Mouse (Mus musculus): ENCODE data around the gene Rapgef5.

Rapgef5 gene

GRCm38 (mm10) chr12:117712474-117712873 is 196.2 kb downstream of the Rapgef5 start:
- no peak for DNase-seq (ENCODE audit: low read depth, low spot score)

DNA sequence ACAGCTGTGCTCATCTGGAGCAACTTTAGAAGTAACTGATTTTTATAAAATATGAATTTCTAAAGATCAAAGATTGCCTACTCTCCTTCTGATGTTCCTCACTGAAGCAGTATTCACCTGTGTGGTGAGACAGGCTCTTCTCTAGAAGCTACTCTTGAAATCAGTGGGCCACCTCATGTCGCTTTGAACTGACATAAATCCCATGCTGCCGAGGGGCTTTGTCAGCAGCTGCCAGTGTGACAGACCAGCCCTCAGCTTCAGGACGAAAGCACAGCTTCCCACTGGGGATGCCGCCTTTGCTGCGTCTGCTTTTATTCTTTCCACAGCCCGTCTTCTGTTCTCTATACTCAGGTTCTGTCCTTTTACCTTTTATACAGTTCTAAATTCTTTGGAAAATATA is 197.3 kb downstream of the Rapgef5 start:
- DNase-seq (ENCODE audit: low read depth, low spot score) = no peak

- DNase-seq (ENCODE audit: low read depth, low spot score) = no peak
These were observed 204.8 kb downstream of the Rapgef5 start for GRCm38 (mm10) chr12:117720794-117721747.

- DNase-seq (ENCODE audit: low read depth, low spot score) = no peak
These were observed 205.5 kb downstream of the Rapgef5 start for GRCm38 (mm10) chr12:117721748-117722150.

DNA sequence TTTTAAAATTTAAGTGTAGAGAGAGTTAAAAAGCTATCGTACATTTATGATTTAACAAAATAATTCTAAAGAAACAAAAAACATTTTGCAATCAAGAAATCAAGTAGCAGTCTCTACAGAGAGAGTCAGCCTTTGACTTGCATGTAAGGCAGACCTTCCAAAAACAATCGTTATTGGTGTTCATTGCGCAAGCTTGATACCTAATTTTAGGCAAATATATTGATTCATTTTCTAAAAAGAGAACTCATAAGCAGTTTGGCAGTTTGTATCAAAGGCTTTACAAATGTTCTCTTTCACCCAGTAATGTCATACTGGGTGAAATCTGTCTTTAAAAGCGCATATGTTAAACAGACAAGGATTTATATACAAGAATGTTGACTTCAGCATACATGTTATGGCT is 208.7 kb downstream of the Rapgef5 start:
- no peak for DNase-seq (ENCODE audit: low read depth, low spot score)

DNA sequence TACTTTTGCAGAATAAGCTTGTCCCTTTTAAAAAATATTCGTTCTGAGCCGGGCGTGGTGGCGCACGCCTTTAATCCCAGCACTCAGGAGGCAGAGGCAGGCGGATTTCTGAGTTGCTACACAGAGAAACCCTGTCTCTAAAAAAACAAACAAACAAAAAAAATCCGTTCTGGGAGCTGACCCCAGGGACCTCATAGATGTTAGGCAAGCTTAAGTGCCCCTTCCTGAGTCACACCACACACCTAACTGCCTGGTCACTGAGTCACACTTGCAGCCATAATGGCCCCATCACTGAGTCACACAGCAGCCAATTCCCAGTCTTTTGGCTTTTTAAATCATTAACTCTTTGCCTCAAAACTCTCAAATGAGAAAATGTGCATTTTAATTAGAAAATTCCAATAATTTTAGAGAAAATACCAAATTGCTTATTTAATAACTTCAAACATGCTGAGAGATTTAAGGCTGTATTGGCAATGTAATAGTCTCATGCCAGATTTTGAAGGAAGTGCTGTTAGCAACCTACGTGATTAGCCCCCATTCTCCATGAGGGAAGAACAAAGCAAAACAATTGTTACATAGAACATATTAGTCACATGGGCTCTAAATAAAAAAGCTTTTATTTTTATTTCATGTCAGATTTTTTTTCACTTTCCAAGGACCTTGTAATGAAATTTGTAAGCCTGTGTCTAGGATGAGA is 211.3 kb downstream of the Rapgef5 start:
- DNase-seq (ENCODE audit: low read depth, low spot score) = no peak

GRCm38 (mm10) chr12:117728178-117728611 is 211.9 kb downstream of the Rapgef5 start:
- DNase-seq (ENCODE audit: low read depth, low spot score) = no peak

- no peak for DNase-seq (ENCODE audit: low read depth, low spot score)
These were observed 217.3 kb downstream of the Rapgef5 start for GRCm38 (mm10) chr12:117733611-117734010.

GRCm38 (mm10) chr12:117736130-117736529 is 219.9 kb downstream of the Rapgef5 start:
- no peak for DNase-seq (ENCODE audit: low read depth, low spot score)

GRCm38 (mm10) chr12:117736928-117737327 is 220.6 kb downstream of the Rapgef5 start:
- no peak for DNase-seq (ENCODE audit: low read depth, low spot score)

GRCm38 (mm10) chr12:117737332-117738031 is 221.2 kb downstream of the Rapgef5 start:
- no peak for DNase-seq (ENCODE audit: low read depth, low spot score)

DNA sequence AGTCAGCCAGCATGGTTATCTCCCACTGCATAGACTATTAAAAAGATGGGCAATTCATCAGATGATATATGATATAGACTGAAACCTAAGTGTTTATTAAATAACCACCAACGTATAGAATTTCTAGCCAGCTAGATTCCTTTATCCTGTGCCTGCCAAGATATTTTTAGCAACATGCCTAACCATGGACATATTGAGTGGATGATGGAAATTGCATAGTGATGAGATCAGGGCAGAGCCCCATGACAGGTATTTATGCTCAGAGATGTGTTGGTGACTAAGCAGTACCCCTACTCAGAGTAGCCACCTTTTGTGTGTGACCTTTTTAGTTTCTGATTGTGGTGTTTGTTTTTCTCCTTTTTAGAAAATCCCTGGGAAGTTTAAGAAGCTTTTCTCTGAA is 226.2 kb downstream of the Rapgef5 start:
- no peak for DNase-seq (ENCODE audit: low read depth, low spot score)

DNA sequence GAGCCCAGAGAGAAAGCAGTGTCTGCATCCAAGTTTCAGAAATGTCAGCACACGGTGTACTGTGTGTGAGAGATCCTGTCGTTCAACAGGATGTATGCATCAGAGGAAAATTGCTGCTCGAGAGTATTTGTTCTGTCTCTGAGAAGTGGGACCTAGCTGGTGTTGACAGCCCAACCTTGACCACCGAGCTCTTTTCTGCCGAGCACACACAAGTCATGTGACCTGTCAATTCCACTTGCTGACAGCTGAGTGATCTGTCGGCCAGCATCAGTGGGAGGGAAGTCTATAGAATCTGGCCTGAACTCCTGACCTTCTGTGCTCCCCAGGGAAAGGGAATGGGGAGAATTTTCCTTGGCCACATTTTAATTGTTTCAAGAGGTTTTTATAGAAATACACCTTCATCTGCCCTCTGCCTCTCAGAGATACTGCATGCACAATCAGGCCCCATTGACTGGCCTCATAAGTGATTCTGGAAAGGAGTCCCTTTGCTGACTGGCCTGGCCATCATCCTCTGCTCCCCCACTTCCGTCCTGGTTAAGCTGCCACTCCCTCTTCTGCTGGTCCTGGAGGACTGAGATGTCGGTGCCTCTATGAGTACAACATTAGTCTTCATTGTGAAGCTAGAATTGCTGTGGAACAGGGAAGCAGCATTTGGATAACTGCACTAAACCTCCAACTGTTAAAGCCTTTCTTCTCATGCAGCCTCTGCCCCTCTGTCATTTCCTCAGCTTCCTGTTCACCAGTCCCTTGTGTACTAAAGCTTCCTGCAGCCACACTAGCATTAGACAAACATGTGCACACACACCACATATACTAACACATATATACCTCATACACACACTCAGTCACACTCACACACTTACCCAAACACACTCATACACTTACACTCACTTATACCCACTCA is 228.6 kb downstream of the Rapgef5 start:
- no peak for DNase-seq (ENCODE audit: low read depth, low spot score)

- no peak for DNase-seq (ENCODE audit: low read depth, low spot score)
These were observed 230.3 kb downstream of the Rapgef5 start for GRCm38 (mm10) chr12:117746611-117747010.

DNA sequence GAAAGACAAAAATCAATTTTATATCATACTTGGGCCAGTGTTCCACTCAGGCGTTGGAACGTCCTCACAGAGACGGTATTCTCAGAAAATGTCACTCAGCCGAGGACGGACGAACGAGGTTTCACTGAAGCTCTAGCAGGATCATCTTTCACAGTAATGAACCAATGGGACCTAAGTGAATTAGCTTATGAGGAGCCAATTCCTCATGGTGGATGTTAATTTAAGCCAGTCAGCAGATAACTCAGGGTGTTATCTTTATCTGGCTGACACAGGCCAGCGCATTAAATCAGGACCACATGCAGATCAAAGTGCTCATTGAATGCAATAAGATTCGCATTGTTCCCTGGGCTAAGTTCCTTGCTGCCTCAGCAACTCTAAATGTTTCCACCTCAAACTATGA is 234.8 kb downstream of the Rapgef5 start:
- no peak for DNase-seq (ENCODE audit: low read depth, low spot score)

GRCm38 (mm10) chr12:117751520-117752383 is 235.5 kb downstream of the Rapgef5 start:
- no peak for DNase-seq (ENCODE audit: low read depth, low spot score)

GRCm38 (mm10) chr12:117756010-117756409 is 239.7 kb downstream of the Rapgef5 start:
- DNase-seq (ENCODE audit: low read depth, low spot score) = no peak

DNA sequence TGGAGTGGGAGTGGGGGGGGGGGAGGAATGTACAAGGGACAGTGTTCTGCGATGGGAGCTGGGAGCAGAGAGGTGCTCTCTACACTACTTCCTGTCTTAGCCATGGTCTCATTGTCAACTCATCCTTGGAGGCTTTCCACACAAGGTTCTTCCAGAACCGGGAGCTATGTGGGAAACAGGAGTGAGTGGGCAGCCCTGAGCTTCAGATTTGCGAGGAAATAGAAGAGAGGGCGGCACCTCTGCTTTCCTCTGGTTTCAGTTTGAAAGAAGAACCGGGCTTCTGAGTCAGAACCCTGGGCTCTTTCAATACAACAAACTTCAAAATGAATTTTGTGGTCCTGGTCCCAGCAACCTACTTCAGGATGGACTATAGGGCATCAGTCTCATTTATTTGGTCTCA is 244.1 kb downstream of the Rapgef5 start:
- DNase-seq (ENCODE audit: low read depth, low spot score) = peak; percentile 56

- no peak for DNase-seq (ENCODE audit: low read depth, low spot score)
These were observed 244.6 kb downstream of the Rapgef5 start for GRCm38 (mm10) chr12:117760846-117761245.

DNA sequence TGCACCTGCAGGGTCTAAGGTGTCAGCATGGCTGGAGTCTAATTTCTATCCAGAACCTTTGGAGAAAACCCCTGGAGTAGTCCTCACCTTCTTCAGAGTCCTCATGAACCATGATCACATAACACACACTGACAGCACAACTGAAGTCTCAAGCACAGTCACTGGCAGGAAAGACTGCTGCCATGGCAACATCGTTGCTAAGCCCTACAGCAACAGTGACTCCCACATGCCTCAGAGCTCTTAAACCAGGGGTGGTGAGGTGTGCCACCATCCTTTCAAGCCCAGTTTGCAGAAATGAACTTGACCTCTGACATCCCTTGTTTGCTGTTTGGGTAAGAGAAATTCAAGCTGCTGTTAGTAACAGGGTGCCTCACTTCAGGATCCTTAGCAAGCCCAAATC is 245.4 kb downstream of the Rapgef5 start:
- peak; percentile 69 for DNase-seq (ENCODE audit: low read depth, low spot score)

All from telencephalon, adult 2 months (tissue).